Mouse (Mus musculus) myocyte (in vitro differentiated cells): ENCODE measurements around the gene Olfr1243. TPM values are rescaled to one million over a fixed set of nuclear protein-coding genes. Genes with fewer than 3 reads are reported as not detected.

Source experiments
- H3K27me3 ChIP-seq: one replicate; pipeline ENCODE4 v1.6.1; 2011; ENCODE audit not compliant: control insufficient read depth, insufficient read depth, insufficient read length
- H3K36me3 ChIP-seq: one replicate; pipeline ENCODE4 v1.6.1; 2011; ENCODE audit not compliant: control insufficient read depth, insufficient read depth
- H3K4me2 ChIP-seq: one replicate; pipeline ENCODE4 v1.6.1; 2011; ENCODE audit warnings: low read depth, control low read depth
- H3K4me3 ChIP-seq: one replicate; pipeline ENCODE4 v1.5.1; 2011; ENCODE audit warnings: mild to moderate bottlenecking, control low read depth, moderate library complexity
- H3K79me2 ChIP-seq: one replicate; pipeline ENCODE4 v1.6.1; 2011; ENCODE audit not compliant: control insufficient read depth, insufficient read depth
- H3ac ChIP-seq: one replicate; pipeline ENCODE4 v1.6.1; 2011; ENCODE audit not compliant: control insufficient read depth, insufficient read length
- CEBPB ChIP-seq: IDR thresholded peaks from 2 replicates; pipeline ENCODE4 v1.6.1; 2011; ENCODE audit warnings: mild to moderate bottlenecking, moderate library complexity; ENCODE audit not compliant: poor library complexity, insufficient read depth, severe bottlenecking
- E2F4 ChIP-seq: IDR thresholded peaks from one replicate; pipeline ENCODE4 v1.6.1; 2011; ENCODE audit warnings: mild to moderate bottlenecking, control low read depth, moderate library complexity; ENCODE audit not compliant: insufficient read depth
- MAX ChIP-seq: IDR thresholded peaks from one replicate; pipeline ENCODE4 v1.6.1; 2011; ENCODE audit warnings: low read depth, mild to moderate bottlenecking, control low read depth
- MYOD1 ChIP-seq, 3 experiments: IDR thresholded peaks; one replicate each; pipeline ENCODE4 v1.6.1; 2011; ENCODE audit warnings: control low read depth in 2 of 3, low read depth in 2 of 3, mild to moderate bottlenecking in 2 of 3, moderate library complexity in 1 of 3; ENCODE audit not compliant: insufficient read length in 2 of 3, control insufficient read depth in 1 of 3
- MYOG ChIP-seq, 3 experiments: IDR thresholded peaks; one replicate each; pipeline ENCODE4 v1.6.1; 2011; ENCODE audit warnings: control low read depth in 2 of 3, low read depth in 2 of 3, mild to moderate bottlenecking in 2 of 3; ENCODE audit not compliant: insufficient read length in 2 of 3, control insufficient read depth in 1 of 3, insufficient read depth in 1 of 3
- POLR2A ChIP-seq: IDR thresholded peaks from one replicate; pipeline ENCODE4 v1.6.1; 2011; ENCODE audit warnings: low read depth, mild to moderate bottlenecking, control low read depth, moderate library complexity; ENCODE audit not compliant: insufficient read length
- POLR2AphosphoS2 ChIP-seq: IDR thresholded peaks from one replicate; pipeline ENCODE4 v1.6.1; 2011; ENCODE audit warnings: low read depth, control low read depth; ENCODE audit not compliant: insufficient read length
- REST ChIP-seq: IDR thresholded peaks from one replicate; pipeline ENCODE4 v1.6.1; 2011; ENCODE audit warnings: mild to moderate bottlenecking, control low read depth, moderate library complexity; ENCODE audit not compliant: insufficient read depth, insufficient read length
- SRF ChIP-seq: IDR thresholded peaks from one replicate; pipeline ENCODE4 v1.6.1; 2011; ENCODE audit warnings: low read depth; ENCODE audit not compliant: control insufficient read depth, insufficient read length
- TCF12 ChIP-seq: IDR thresholded peaks from one replicate; pipeline ENCODE4 v1.6.1; 2011; ENCODE audit warnings: mild to moderate bottlenecking, control low read depth; ENCODE audit not compliant: poor library complexity, insufficient read depth, severe bottlenecking
- TCF3 ChIP-seq: IDR thresholded peaks from one replicate; pipeline ENCODE4 v1.6.1; 2011; ENCODE audit warnings: low read depth, control low read depth; ENCODE audit not compliant: insufficient read length
- USF1 ChIP-seq: IDR thresholded peaks from one replicate; pipeline ENCODE4 v1.6.1; 2011; ENCODE audit warnings: low read depth, mild to moderate bottlenecking, control low read depth, moderate library complexity
- polyA plus RNA-seq: library from polyadenylated mRNA; unstranded; fragments of >200 nt; fragmentation: generic; extraction: Trizol; gene quantifications from one replicate; pipeline ENCODE4 v1.2.1, GENCODE M21; 2012; ENCODE audit warnings: missing spikeins

Olfr1243 gene
- polyA plus RNA-seq, 1 experiment, result not detected

DNA sequence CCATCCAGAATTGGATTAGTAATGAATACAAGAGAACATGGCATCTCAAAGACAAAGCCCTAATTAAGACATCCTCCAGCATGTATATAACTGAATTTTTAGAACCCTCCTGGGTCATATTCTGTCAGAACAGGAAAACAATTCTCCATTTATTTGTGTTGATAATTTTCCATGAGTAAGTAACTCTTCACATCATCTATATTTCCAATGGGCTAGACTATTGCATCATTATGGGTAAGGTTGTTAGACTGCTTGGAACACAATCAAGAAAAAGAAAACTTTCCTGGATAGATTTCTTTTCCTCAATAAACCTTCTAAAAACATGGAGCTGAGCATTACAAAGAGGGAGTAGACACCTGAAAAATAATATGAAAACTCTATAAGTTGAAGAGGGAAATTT lies 44.3 kb downstream of the Olfr1243 start, which contains the start of gene Olfr1241:
Gene Olfr1241 (minus strand): TSS at position 101 of the 400 bp plus-strand sequence.
- H3K4me3 ChIP-seq, result no peak within 1 kb of the TSS
- no peak within 1 kb of the TSS for H3ac ChIP-seq
- H3K79me2 ChIP-seq, result no peaks in the 10 kb centered on the region
- H3K4me2 ChIP-seq, result no peak within 1 kb of the TSS
- no peaks in the 10 kb centered on the region for H3K27me3 ChIP-seq
- H3K36me3 ChIP-seq, result no peaks in the 10 kb centered on the region
- TF ChIP-seq REST (no peak), MYOG (IDR thresholded peaks at IDR 0.05; ENCODE audit: control insufficient read depth in 1 of 3, insufficient read depth in 1 of 3, insufficient read length in 2 of 3, low read depth in 2 of 3) (no peak), SRF (no peak), TCF12 (no peak), POLR2AphosphoS2 (no peak), MAX (no peak), USF1 (no peak), TCF3 (no peak), MYOD1 (IDR thresholded peaks at IDR 0.05; ENCODE audit: control insufficient read depth in 1 of 3, insufficient read length in 2 of 3, low read depth in 2 of 3) (no peak), POLR2A (no peak), CEBPB (no peak), E2F4 (no peak)

Other genes with a start within 250 kb of the Olfr1243 start
- not detected for gene Olfr1229, start 243.5 kb downstream of the Olfr1243 start, polyA plus RNA-seq
- gene Olfr1230, start 234.2 kb downstream of the Olfr1243 start, polyA plus RNA-seq, result not detected
- gene Olfr1231, start 224.4 kb downstream of the Olfr1243 start, polyA plus RNA-seq, result not detected
- not detected for gene Olfr1232, start 201.8 kb downstream of the Olfr1243 start, polyA plus RNA-seq
- not detected for gene Olfr1233, start 189.1 kb downstream of the Olfr1243 start, polyA plus RNA-seq
- gene Olfr1234, start 166.6 kb downstream of the Olfr1243 start, polyA plus RNA-seq, result not detected
- gene Olfr1238, start 121.8 kb downstream of the Olfr1243 start, polyA plus RNA-seq, result not detected
- gene Olfr1239, start 111.1 kb downstream of the Olfr1243 start, polyA plus RNA-seq, result not detected
- gene Olfr1240, start 88.5 kb downstream of the Olfr1243 start, polyA plus RNA-seq, result not detected
- gene Olfr1241, start 44.4 kb downstream of the Olfr1243 start, polyA plus RNA-seq, result not detected
- gene Olfr1242, start 33.2 kb downstream of the Olfr1243 start, polyA plus RNA-seq, result not detected
- gene Olfr1245, start 47.0 kb upstream of the Olfr1243 start, polyA plus RNA-seq, result not detected
- gene Olfr1246, start 61.7 kb upstream of the Olfr1243 start, polyA plus RNA-seq, result not detected
- gene Olfr1247, start 82.6 kb upstream of the Olfr1243 start, polyA plus RNA-seq, result not detected
- not detected for gene Olfr1248, start 86.8 kb upstream of the Olfr1243 start, polyA plus RNA-seq
- not detected for gene Olfr1249, start 103.5 kb upstream of the Olfr1243 start, polyA plus RNA-seq
- 0.04 TPM for gene Olfr1250, start 130.0 kb upstream of the Olfr1243 start, polyA plus RNA-seq
- gene Olfr1251, start 140.4 kb upstream of the Olfr1243 start, polyA plus RNA-seq, result 0.20 TPM
- gene Olfr1252, start 193.5 kb upstream of the Olfr1243 start, polyA plus RNA-seq, result not detected
- gene Olfr1253, start 225.6 kb upstream of the Olfr1243 start, polyA plus RNA-seq, result not detected